Mouse (Mus musculus) kidney, embryonic 14.5 days (tissue): ENCODE results near the gene Wdhd1. TPM values are rescaled to one million over a fixed set of nuclear protein-coding genes. Genes with fewer than 3 reads are reported as not detected.

Experiments used
- ATAC-seq: fragments of 200-750 bp; cut with Nextera tagmentation; 2 replicates; pipeline ENCODE4 v1.8.0; 2017; ENCODE audit warnings: moderate number of reproducible peaks, mild to moderate bottlenecking, moderate TSS enrichment, moderate library complexity; ENCODE audit not compliant: low FRiP score, low TSS enrichment
- H3K27ac ChIP-seq: fragments of 300-500 bp; sonication (generic); 2 replicates; pipeline ENCODE4 v1.5.1; 2014; ENCODE audit warnings: low read depth, mild to moderate bottlenecking, low read length, moderate library complexity, mixed read lengths
- H3K27me3 ChIP-seq: fragments of 300-500 bp; sonication (generic); 2 replicates; pipeline ENCODE4 v1.6.1; 2014; ENCODE audit warnings: mild to moderate bottlenecking, low read length; ENCODE audit not compliant: control insufficient read depth, insufficient read depth
- H3K36me3 ChIP-seq: fragments of 300-500 bp; sonication (generic); 2 replicates; pipeline ENCODE4 v1.6.1; 2014; ENCODE audit warnings: low read length, mixed read lengths; ENCODE audit not compliant: control insufficient read depth, insufficient read depth
- H3K4me1 ChIP-seq: fragments of 300-500 bp; sonication (generic); 2 replicates; pipeline ENCODE4 v1.6.1; 2014; ENCODE audit warnings: low read length, mixed read lengths; ENCODE audit not compliant: control insufficient read depth, insufficient read depth
- H3K4me2 ChIP-seq: fragments of 300-500 bp; sonication (generic); replicated peaks from 2 replicates; pipeline ENCODE4 v1.6.1; 2014; ENCODE audit warnings: low read depth, mild to moderate bottlenecking, low read length
- H3K4me3 ChIP-seq: fragments of 300-500 bp; sonication (generic); 2 replicates; pipeline ENCODE4 v1.5.1; 2014; ENCODE audit warnings: mild to moderate bottlenecking, low read length
- H3K9ac ChIP-seq: fragments of 300-500 bp; sonication (generic); 2 replicates; pipeline ENCODE4 v1.6.1; 2014; ENCODE audit warnings: low read depth, mild to moderate bottlenecking, low read length, moderate library complexity
- H3K9me3 ChIP-seq: fragments of 300-500 bp; sonication (generic); 2 replicates; pipeline ENCODE4 v1.6.1; 2016; ENCODE audit warnings: low read length; ENCODE audit not compliant: control insufficient read depth
- WGBS: fragments of 180-500 bp; shearing (Covaris S2); extraction: QIAGEN DNeasy Blood & Tissue Kit; methylation state at CpG from one replicate; pipeline ENCODE4 v1.1.7; 2014; 5-methylcytosine and 5-hydroxymethylcytosine counted together
- polyA plus RNA-seq: library from polyadenylated mRNA; unstranded; fragments of >200 nt; fragmentation: Nextera tagmentation; extraction: Ambion mirVana; gene quantifications from 2 replicates; pipeline ENCODE4 v1.2.1, GENCODE M21; 2014

The Wdhd1 gene
- polyA plus RNA-seq, 1 experiment from 2014 or later: 44.3 TPM

- no peak overlapping the region for H3K27ac ChIP-seq
- H3K9me3 ChIP-seq: 0 out of 2 replicates have a peak, but pooled peaks cover 3% of the 10 kb centered on the region
- no peaks in the 10 kb centered on the region for H3K27me3 ChIP-seq
- H3K36me3 ChIP-seq: no peaks in the 10 kb centered on the region
- 83% methylated on average over 8 of the region's 8 CpGs for WGBS
- H3K4me2 ChIP-seq: no peak overlapping the region
- no peaks in the 10 kb centered on the region for H3K4me1 ChIP-seq
- no peak overlapping the region for H3K4me3 ChIP-seq
- no peak overlapping the region for H3K9ac ChIP-seq
- ATAC-seq: no peak
These were observed 56.2 kb downstream of the Wdhd1 start for GRCm38 (mm10) chr14:47220231-47221025.

GRCm38 (mm10) chr14:47218766-47219606 lies 57.7 kb downstream of the Wdhd1 start:
- Histone ChIP-seq H3K27me3 (no peaks in the 10 kb centered on the region), H3K36me3 (no peaks in the 10 kb centered on the region), H3K4me1 (no peaks in the 10 kb centered on the region), H3K27ac (no peak overlapping the region), H3K4me2 (no peak overlapping the region), H3K4me3 (no peak overlapping the region), H3K9ac (no peak overlapping the region), H3K9me3 (no peaks in the 10 kb centered on the region)
- ATAC-seq: no peak
- 82% methylated on average over 9 of the region's 9 CpGs for WGBS

DNA sequence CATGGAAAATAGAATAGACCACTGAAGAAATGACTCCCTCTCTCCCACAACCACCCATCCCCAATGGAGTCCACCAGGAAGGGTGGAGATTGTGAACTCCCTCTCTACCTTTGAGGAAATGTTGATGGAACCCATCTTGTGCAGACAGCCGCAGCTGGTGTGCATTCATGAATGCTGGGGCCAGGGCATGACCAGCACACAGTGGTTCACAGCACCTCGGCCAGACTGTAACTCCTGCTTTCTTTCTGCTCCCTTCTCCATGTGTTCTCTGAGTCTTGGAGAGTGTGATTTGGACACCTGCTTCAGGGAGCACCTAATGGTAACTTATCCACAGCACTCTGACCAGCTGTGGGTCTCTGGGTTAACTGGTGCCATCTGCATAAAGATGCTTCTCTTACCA lies 60.1 kb downstream of the Wdhd1 start:
- WGBS: 84% methylated on average over 2 of the region's 2 CpGs
- Histone ChIP-seq H3K4me2 (no peak overlapping the region), H3K4me3 (no peak overlapping the region), H3K27ac (no peak overlapping the region), H3K4me1 (no peaks in the 10 kb centered on the region), H3K36me3 (no peaks in the 10 kb centered on the region), H3K9me3 (no peaks in the 10 kb centered on the region), H3K9ac (no peak overlapping the region), H3K27me3 (no peaks in the 10 kb centered on the region)
- ATAC-seq: no peak

GRCm38 (mm10) chr14:47214367-47214766 lies 62.3 kb downstream of the Wdhd1 start:
- Histone ChIP-seq H3K4me2 (no peak overlapping the region), H3K27me3 (no peaks in the 10 kb centered on the region), H3K4me1 (no peaks in the 10 kb centered on the region), H3K27ac (no peak overlapping the region), H3K9me3 (no peaks in the 10 kb centered on the region), H3K4me3 (no peak overlapping the region), H3K36me3 (no peaks in the 10 kb centered on the region), H3K9ac (no peak overlapping the region)
- ATAC-seq: no peak
- 82% methylated on average over 5 of the region's 5 CpGs for WGBS

DNA sequence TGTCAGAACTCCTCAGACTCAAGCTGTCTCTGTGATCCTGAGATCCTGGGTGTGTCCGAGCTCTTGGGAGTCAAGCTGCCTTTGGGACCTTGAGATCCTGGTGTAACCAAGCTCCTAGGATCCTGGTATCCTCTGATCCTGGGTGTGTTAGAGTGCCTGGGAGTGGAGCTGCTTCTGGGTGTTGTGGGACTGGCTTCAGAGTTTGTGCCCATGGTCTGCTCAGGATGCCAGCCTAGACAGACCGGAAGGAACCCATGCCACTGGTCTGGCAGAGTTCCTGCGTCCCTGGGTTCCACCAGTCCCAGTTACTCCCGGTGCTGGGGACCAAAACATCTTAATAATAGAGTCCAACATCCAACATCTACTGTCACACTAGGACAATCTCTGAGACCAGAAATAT lies 63.4 kb downstream of the Wdhd1 start:
- 89% methylated on average over 4 of the region's 4 CpGs for WGBS
- Histone ChIP-seq H3K4me2 (no peak overlapping the region), H3K9ac (no peak overlapping the region)

DNA sequence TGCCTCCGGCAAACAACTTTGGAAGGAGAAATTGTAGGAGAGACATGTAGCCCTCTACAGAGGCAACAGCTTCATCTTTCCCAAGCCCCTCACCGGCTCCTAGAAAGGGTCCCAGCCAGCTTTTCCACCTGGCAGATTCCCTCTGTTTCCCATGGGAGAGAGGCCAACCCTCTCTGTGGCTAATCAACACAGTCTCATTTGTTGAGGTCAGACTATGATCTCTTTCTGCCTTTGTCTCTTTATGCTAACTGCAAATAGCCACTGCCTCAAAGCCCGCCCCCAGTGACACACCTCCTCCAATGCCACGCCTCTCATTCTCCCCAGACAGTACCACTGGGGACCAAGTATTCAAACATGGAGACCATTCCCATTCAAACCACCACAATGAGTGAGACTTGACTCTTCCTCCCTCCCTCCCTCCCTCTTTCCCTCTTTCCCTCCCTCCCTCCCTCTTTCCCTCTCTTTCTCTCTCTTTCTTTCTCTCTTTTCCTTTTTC lies 66.9 kb downstream of the Wdhd1 start:
- H3K27me3 ChIP-seq: no peaks in the 10 kb centered on the region
- ATAC-seq: no peak
- no peak overlapping the region for H3K9ac ChIP-seq
- no peak overlapping the region for H3K27ac ChIP-seq
- H3K4me1 ChIP-seq: no peaks in the 10 kb centered on the region
- WGBS: 87% methylated on average over 4 of the region's 4 CpGs
- no peaks in the 10 kb centered on the region for H3K9me3 ChIP-seq
- no peaks in the 10 kb centered on the region for H3K36me3 ChIP-seq
- no peak overlapping the region for H3K4me2 ChIP-seq
- H3K4me3 ChIP-seq: no peak overlapping the region

More for the DNA sequence above, 63.4 kb downstream of the Wdhd1 start:
- no peaks in the 10 kb centered on the region for H3K9me3 ChIP-seq
- H3K27ac ChIP-seq: no peak overlapping the region
- H3K36me3 ChIP-seq: no peaks in the 10 kb centered on the region
- H3K4me3 ChIP-seq: no peak overlapping the region
- no peaks in the 10 kb centered on the region for H3K27me3 ChIP-seq
- ATAC-seq: no peak
- H3K4me1 ChIP-seq: no peaks in the 10 kb centered on the region

GRCm38 (mm10) chr14:47208564-47209493 lies 67.8 kb downstream of the Wdhd1 start:
- no peak overlapping the region for H3K9ac ChIP-seq
- H3K4me3 ChIP-seq: no peak overlapping the region
- H3K36me3 ChIP-seq: no peaks in the 10 kb centered on the region
- no peak for ATAC-seq
- WGBS: 86% methylated on average over 12 of the region's 12 CpGs
- no peaks in the 10 kb centered on the region for H3K27me3 ChIP-seq
- H3K4me1 ChIP-seq: no peaks in the 10 kb centered on the region
- H3K4me2 ChIP-seq: no peak overlapping the region
- H3K27ac ChIP-seq: no peak overlapping the region
- H3K9me3 ChIP-seq: no peaks in the 10 kb centered on the region

DNA sequence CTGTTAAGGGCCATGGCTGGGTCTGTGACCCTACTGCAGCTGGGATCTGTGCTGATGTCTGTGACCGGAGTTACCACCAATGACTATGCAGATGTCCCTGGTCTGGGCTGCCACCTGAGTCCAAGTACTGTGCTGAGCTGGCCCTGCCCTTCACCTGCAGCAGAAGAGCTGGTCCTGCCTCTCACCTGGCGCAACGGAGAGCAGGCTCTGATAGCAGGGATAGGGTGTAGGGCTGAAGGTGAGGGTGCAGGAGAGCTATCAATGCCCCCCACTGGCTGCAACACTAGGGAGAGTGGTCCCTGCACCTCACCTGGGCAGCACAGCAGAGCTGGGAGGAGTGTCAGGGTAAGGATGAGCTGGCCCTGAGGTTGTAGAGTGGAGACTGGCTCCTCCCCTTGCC lies 70.1 kb downstream of the Wdhd1 start:
- Histone ChIP-seq H3K27me3 (no peaks in the 10 kb centered on the region), H3K4me2 (no peak overlapping the region), H3K27ac (no peak overlapping the region), H3K9ac (no peak overlapping the region), H3K4me1 (no peaks in the 10 kb centered on the region), H3K4me3 (no peak overlapping the region), H3K9me3 (no peaks in the 10 kb centered on the region), H3K36me3 (no peaks in the 10 kb centered on the region)
- WGBS: 93% methylated on average over 3 of the region's 3 CpGs
- no peak for ATAC-seq
